Mouse (Mus musculus) splenic B cell, adult 2 months (primary cell): ENCODE data around the gene Ceacam16.

Experiments
- DNase-seq: peaks from one replicate; pipeline ENCODE4 v3.0.0-alpha.2; 2011; ENCODE audit warnings: low read depth, low spot score
- H3K27me3 ChIP-seq: 2 replicates; pipeline ENCODE4 v1.6.1; 2012; ENCODE audit warnings: mild to moderate bottlenecking, low read length, moderate library complexity, mixed read lengths; ENCODE audit not compliant: control insufficient read depth, poor library complexity, insufficient read depth, severe bottlenecking
- H3K36me3 ChIP-seq: 2 replicates; pipeline ENCODE4 v1.6.1; 2012; ENCODE audit warnings: mild to moderate bottlenecking, low read length, moderate library complexity, mixed read lengths; ENCODE audit not compliant: control insufficient read depth, poor library complexity, insufficient read depth, severe bottlenecking

The Ceacam16 gene

DNA sequence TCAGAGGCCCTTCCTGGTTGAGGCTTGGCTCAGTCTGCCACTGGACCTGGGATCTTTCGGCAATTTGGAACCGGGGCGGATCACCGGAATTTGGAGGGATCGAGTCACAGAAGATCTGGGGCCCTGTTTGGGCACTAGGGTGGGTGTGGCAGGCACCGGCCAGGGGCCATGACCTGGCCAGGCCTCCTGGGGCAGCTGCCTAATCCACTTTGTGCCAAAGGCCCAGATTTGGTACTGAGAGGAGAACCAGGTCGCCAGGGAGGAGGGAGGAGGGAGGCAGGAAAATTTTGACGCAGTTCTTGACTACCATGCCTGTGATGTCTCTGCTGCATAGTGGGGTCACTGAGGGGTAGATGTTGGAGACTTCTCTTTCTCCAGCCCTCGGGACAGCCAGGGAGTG is at the start of gene Ceacam16:
Gene Ceacam16, minus strand, starts transcription at position 101 of the 400 bp plus-strand sequence.
- Histone ChIP-seq H3K27me3 (no peaks in the 10 kb centered on the region), H3K36me3 (no peaks in the 10 kb centered on the region)
- DNase-seq, result no peak

DNA sequence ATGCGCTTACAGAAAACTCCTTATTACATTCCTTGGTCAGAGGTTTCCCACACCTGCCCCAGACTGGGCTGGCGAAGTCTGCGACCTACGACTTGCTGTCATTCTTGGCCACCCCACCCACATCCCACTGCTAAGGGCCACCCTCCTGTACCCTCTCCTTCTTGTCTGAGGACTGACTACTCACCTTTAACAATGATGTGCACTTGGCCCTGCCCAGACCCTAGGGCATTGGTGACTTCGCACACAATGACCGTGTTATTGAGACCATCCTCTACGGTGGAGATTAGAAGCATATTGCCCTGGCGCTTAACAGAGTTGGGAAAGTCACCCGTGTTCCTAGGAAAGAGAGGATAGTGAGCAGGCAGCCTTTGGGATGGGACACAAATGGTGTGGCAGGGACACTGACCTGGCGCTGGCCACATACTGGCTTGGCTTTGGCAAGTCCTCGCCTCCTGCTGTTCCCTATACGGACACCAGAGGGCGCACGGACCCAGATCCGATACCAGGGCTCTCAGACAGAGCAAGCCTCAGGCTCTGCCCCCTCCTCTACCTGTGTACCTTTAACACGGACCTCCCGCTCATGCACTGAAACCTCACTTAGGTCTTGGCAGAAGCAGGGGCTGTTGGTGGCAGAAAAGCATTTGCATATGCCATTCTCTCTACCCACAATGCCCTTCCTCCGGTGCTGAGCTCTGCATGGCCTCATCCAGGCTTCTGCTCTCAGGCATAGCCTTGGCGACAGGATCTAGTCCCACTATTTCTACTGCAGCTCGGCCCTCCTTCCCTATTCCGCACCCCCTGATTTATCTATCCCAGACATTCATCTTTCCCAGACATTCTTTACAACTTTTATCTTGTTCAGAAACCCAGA is 49.6 kb upstream of the Ceacam16 start:
- DNase-seq, result peak; percentile 86
- Histone ChIP-seq H3K36me3 (no peaks in the 10 kb centered on the region), H3K27me3 (no peaks in the 10 kb centered on the region)

DNA sequence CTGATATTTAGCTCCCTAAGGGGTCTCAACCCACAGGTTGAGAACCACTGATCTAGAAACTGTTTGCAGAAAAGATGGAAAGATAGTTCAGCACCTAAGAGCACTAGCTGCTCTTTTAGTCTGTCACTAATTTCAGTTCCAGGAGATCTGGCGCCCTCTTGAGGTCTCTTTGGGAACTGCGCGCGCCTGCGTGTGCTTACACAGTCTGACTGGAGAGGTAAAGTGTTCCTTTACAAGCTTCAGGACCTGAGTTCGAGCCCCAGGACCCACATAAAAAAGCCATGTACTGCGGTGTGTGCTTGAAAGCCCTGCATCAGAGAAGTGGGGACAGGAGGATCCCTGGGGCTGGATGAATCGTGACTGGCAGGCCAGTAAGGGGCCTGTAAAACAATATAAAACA is 28.8 kb upstream of the Ceacam16 start:
- Histone ChIP-seq H3K36me3 (no peaks in the 10 kb centered on the region), H3K27me3 (no peaks in the 10 kb centered on the region)
- peak; percentile 83 for DNase-seq

DNA sequence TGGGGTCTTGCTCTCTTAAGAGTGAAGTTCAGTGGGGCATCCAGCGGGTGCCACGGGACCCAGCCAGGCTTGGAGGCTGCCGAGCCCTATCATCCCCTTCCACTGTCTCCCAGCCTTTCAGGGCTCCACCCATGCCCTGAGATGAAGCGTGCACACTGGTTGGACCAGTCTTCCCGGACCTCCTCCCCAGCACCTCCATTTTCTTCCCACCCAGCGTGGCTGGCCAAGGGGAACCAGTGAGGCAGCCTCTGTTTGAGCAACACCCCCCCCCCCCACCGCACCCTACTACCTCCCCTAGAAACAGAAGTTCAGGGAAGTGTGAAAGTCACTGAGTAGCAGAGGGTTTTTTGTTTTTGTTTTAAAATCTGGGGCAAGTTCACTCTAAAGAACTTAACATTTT is 26.8 kb upstream of the Ceacam16 start, which contains the start of gene Ceacam19:
Gene Ceacam19, minus strand, starts transcription at position 117 of the 400 bp plus-strand sequence.
- DNase-seq, result no peak
- no peaks in the 10 kb centered on the region for H3K36me3 ChIP-seq
- H3K27me3 ChIP-seq, result no peaks in the 10 kb centered on the region

DNA sequence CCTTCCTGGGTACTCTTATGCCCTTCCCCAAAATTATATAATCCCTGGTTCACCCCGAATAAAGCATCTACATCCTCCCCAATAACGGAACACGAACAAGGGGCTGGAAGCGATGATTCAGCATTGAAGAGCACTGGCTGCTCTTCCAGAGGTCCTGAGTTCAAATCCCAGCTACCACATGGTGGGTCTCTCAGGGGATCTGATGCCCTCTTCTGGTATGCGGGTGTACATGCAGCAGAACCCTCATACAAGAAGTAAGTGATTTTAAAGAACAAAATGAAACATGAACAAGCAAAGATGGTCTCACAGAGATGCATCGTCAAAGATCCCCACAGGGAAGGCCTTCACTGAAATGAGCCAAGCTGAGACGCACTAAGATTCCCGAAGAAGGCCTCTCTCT is 19.7 kb upstream of the Ceacam16 start:
- H3K27me3 ChIP-seq, result no peaks in the 10 kb centered on the region
- no peaks in the 10 kb centered on the region for H3K36me3 ChIP-seq
- peak; percentile 29 for DNase-seq

DNA sequence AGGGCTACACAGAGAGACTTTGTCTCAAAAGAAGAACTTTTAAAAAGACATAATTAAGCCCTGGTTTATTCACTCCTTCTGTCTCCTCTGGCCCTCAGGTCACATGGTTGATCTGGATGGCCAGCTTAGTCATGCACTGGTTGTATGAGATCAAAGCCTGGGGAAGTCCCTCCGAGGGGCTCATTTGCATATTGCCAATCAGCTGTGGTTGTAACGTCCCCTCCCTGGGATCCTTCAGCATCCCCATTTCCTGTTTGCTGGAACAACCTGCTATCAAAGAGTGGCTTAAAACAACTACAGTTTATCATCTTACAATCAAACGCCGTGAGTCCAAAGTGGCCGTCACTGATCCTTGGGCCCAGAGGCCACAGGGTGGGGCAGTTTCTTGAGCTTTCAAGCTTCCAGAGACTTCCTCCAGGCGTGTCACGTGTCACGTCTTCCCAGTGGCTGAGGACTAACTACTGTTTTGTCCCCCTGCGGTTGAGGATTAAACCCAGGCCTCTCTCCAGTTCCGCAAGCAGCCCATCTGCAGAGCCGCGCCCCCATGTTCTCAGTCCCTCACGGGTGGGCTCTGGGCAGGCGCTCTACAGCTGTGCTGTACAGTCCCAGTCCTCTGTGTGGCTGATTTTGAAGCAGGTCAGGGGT is 15.8 kb upstream of the Ceacam16 start:
- H3K27me3 ChIP-seq, result no peaks in the 10 kb centered on the region
- no peaks in the 10 kb centered on the region for H3K36me3 ChIP-seq
- DNase-seq, result peak; percentile 89

DNA sequence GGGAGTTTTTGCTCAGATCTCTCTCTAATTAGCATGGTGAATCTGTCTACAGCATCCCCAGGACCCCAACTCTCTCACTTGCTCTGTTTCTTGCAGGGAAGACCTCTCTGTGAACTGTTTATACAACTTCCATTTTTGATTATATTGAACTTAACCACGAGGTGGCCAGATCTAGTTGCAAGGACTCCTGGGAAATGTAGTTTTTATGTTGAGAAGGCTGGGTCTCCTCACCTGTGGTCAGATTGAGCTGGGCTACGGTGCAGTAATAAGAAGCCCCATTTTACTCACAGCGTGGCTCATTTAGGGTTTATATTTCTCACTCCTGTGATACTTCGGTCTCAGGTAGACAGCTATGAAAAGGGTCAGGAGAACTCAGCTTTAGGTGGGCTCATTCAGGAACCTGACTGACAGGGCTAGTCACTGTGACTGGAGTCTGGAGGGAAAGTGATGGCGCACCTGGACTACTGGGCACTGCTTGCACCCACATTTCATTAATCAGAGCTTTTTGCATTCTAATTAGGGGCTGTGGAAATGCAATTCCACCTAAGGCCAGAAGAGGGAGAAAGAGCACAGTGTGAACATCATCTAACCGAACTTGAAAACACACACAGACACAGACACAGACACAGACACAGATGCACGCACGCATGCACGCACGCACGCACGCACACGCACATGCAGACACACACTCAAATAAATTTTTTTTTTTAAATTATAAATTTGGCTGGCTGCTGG is 15.0 kb upstream of the Ceacam16 start:
- no peaks in the 10 kb centered on the region for H3K27me3 ChIP-seq
- no peaks in the 10 kb centered on the region for H3K36me3 ChIP-seq
- peak; percentile 83 for DNase-seq

DNA sequence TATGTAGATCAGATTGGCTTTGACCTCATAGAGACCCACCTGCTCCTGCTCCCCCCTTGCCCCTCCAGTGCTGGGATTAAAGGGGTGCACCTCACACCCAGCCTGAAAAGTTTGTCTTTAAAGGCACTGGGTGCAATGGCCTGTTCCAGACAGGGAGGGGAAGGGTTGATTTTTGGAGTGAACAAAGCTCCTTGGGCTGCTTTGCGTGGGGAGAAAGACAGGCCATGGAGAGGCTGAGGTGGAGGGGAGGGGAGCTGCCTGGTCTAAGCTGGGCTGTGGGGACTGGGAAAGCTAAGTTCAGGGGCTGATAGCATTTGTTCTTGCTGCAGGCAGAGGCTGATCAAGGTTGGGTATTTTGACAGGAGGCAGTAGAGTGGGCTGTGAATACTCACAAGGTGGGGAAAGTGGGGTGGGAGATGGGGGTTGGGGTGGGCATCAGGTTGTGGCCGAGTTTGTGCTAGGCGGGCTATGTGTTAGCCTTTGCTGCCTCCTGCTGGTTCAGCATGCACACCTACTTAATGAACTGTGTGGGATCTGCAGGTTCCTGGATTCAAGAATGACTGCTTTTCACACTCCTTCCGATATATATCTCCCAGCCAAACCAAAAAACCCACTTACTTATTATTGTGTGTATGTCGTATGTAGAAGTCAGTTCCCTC is 11.0 kb upstream of the Ceacam16 start:
- Histone ChIP-seq H3K27me3 (no peaks in the 10 kb centered on the region), H3K36me3 (no peaks in the 10 kb centered on the region)
- DNase-seq, result peak; percentile 81

DNA sequence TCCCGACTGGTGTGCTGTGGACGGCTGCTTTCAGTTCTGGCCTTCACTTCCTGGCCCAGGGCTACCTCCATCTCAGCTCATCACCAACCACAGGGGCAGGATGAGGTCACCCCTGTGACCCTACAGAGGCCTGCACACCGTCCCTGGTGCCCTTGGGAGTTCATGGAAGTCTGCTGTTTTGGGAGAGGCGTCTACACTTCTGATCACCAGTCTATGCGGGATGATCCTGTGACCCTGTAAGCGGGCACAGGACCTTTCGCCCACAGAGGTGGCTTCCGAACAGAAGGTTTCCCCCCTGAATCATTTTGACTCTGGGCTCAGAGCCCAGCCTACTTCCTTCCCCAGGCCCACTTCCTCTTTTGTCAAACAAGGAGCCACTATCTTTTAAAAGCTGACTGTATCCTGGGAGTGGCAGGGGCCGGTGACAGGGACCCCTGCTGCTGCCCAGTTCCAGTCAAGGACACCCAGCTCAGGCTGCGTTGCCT is 10.1 kb upstream of the Ceacam16 start:
- DNase-seq, result peak; percentile 83
- no peaks in the 10 kb centered on the region for H3K36me3 ChIP-seq
- no peaks in the 10 kb centered on the region for H3K27me3 ChIP-seq

DNA sequence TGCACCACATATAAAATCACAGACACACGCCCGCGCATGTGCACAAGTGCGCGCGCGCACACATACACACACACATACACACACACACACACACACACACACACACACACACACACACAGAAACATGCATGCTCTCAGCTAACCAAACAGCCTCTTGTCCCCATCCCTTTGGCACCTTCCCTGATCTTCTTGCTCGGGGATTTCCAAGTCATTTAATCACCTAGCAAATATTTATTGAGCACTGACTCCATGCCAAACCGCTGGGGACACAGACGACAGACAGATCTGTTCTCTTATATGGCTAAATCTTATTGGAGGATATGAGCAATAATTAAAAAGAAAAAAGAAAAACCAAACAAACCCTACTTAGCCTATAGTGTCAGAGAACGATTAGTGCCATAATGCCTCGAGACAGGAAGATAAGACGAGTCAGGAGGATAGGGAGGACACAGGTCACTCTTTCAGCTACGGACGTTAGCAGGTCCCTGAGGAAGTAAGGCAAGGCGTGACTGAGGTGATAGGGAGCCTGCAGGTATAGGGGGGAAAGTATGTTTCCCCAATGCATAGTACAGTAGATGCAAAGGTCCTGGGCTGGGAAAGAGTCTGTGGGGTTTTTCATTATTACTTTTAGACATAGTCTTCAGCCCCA is 6.8 kb upstream of the Ceacam16 start:
- no peak for DNase-seq
- Histone ChIP-seq H3K27me3 (no peaks in the 10 kb centered on the region), H3K36me3 (no peaks in the 10 kb centered on the region)

DNA sequence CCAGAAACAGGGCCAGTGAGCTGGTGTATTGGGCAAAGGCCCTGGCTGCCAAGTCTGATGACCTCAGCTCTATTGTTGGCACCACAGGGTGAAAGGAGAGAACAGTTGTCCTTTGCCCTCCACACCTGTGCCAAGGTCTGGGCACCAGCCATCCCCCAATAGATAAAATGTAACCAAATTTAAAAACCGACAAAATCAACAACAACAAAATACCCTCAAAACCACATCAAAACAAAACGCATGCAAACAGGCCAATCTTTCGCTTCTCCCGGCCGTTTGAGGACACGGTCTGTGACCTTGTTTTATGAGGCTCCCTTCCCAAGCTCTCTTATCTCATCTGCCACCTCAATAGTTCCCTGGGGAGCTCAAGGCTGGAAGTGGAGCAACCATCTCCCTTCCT is 5.4 kb upstream of the Ceacam16 start:
- Histone ChIP-seq H3K27me3 (no peaks in the 10 kb centered on the region), H3K36me3 (no peaks in the 10 kb centered on the region)
- no peak for DNase-seq

DNA sequence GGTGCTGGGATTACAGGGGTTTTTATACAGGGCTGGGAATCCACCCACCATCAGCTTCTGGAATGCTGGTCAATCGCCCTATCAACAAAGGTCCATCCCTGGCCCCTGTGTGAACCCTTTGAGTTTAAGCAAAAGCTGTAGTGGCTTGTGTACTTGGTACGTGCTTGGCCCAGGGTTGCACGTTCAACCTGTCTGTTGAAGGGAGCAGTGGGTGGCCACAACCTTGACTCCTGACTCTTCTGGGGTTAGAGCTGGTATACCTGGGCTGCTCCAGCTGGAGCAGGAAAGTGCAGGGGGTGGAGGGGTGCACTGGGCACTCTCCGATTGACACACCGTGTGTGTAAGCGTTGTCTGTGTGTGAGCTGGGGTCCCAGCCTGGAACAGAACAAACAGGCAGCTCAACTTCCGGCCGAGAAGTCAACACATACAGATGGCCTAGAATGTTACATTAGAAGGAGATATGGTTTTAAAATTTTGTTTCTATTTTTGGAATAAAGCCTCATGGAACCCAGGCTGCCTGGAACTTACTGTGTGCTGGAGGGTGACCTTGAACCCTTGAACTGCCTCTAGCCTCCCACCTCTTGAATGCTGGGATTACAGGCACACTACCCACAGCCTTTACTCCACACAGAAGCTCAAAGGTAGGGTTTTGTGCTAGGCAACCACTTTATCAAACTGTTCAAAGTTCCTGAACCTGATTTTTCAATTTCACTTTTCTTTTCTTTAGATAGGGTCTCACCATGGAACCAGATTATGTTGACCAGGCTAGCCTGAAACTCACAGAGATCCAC is 4.3 kb upstream of the Ceacam16 start:
- H3K27me3 ChIP-seq, result no peaks in the 10 kb centered on the region
- DNase-seq, result no peak
- H3K36me3 ChIP-seq, result no peaks in the 10 kb centered on the region

DNA sequence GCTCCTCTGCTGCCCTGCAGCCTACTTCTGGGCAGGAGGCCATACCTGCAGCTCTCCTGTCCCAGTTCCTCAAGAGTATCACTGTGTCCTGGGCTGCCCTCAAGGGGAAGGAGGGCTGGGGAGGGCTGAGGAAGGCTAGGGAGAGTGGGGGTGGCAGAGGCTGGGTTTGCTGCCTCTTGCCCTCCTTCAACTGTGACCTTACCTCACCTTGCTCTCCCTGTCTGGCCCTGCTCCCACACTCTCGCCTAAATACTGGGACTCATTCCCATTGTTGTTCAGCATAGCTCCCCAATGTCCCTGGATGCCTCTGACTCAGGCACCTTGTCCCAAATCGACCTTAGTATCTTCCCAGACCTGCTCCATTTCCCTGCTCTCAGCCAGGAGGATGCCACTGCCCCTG is 3.1 kb upstream of the Ceacam16 start:
- no peak for DNase-seq
- Histone ChIP-seq H3K27me3 (no peaks in the 10 kb centered on the region), H3K36me3 (no peaks in the 10 kb centered on the region)
